Mouse (Mus musculus): ENCODE results near the gene Tmem121.

DNA sequence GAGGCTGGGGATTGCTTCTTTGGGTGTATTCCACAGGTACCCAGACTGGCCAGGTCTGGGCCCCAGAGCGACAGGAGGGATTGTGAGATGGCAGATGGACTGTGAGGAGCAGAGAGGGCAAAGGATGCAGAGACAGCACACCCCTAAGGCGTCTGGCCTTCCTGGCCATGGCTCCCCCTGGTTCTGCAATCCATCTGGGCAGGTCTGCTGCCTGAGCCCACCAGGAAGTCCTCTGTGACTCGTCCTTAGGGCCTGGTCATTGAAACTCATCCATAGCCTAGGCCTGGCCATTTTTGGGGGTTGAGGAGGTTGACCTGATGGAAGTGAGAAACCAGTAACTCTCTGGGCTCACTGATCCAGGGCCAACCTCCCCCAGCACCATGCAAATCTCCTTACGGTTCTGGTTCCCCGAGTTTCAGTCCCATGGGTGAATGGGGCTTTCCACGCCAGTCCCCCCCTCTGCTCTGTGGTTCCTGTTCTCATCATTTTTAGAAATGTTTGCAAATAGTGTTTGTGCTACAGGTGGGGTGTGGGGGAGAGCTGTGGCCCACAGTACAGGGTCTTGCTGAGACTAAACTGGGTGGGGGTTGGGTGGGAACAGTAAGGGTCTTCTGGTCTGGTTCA, 42.4 kb downstream of the Tmem121 start:
- TF ChIP-seq CTCF (IDR thresholded peaks at IDR 0.05; ENCODE audit: borderline replicate concordance, insufficient read depth, low read length) (no peak), POLR2A (IDR thresholded peaks at IDR 0.05; ENCODE audit: low read depth, low read length) (no peak)

Data from embryonic fibroblast, embryonic 13.5 days (primary cell).